Mouse (Mus musculus) cortical plate, adult 2 months (tissue): ENCODE measurements around the gene E130114P18Rik. TPM values are rescaled to one million over a fixed set of nuclear protein-coding genes. Genes with fewer than 3 reads are reported as not detected.

Experiments used
- H3K27ac ChIP-seq: fragments of 200-500 bp; 2 replicates; pipeline ENCODE4 v1.5.1; 2012; ENCODE audit warnings: low read length, control low read depth, inconsistent platforms; ENCODE audit not compliant: insufficient read depth
- H3K4me1 ChIP-seq: fragments of 200-500 bp; 2 replicates; pipeline ENCODE4 v1.6.1; 2011; ENCODE audit warnings: low read length; ENCODE audit not compliant: control insufficient read depth, insufficient read depth
- H3K4me3 ChIP-seq: fragments of 200-500 bp; 2 replicates; pipeline ENCODE4 v1.5.1; 2011; ENCODE audit warnings: mild to moderate bottlenecking, low read length, control low read depth; ENCODE audit not compliant: insufficient read depth
- CTCF ChIP-seq: fragments of 200-500 bp; IDR thresholded peaks from 2 replicates; pipeline ENCODE4 v1.5.1; 2011; ENCODE audit warnings: mild to moderate bottlenecking, control low read depth, low read length; ENCODE audit not compliant: insufficient read depth; ENCODE audit errors: extremely low read depth
- POLR2A ChIP-seq: fragments of 200-500 bp; IDR thresholded peaks from 2 replicates; pipeline ENCODE4 v1.6.1; 2011; ENCODE audit warnings: mild to moderate bottlenecking, low read length, control low read depth; ENCODE audit not compliant: insufficient read depth; ENCODE audit errors: extremely low read depth
- polyA plus RNA-seq: library from polyadenylated mRNA; depleted of rRNA; stranded (reverse); fragments of >200 nt; gene quantifications from 2 replicates; pipeline ENCODE4 v1.2.3, GENCODE M21; 2012

The E130114P18Rik gene
- polyA plus RNA-seq, 1 experiment = 12.7 TPM

DNA sequence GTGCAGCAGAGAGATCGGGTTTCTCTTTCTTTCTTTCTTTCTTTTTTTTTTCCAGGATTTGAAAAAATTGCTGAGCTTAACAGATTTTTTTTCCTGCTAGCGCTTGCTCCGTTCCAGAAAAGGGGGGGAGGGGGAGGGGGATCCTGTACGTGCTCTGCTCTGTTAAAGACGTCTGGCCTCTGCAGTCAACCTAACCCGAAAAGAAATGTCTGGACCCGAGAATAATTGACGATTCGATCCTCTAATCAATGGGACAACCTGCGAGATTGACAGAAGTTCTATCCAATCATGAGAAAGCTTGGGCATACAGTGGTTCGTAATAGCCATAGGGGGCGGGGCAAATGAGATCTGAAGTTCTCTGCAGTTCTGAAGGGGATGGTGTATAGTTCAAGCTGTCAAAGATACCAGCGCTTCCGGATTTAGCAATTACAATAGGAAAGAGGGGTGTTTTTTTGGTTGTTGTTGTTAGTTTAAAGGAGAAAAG, 4.7 kb downstream of the E130114P18Rik start:
- Histone ChIP-seq H3K4me1 (no peaks in the 10 kb centered on the region), H3K27ac (no peak overlapping the region; the same call in 1 of the 2 replicates), H3K4me3 (peak overlapping the region; percentile 61; the same call in 1 of the 2 replicates)
- TF ChIP-seq CTCF (no peak), POLR2A (no peak)

DNA sequence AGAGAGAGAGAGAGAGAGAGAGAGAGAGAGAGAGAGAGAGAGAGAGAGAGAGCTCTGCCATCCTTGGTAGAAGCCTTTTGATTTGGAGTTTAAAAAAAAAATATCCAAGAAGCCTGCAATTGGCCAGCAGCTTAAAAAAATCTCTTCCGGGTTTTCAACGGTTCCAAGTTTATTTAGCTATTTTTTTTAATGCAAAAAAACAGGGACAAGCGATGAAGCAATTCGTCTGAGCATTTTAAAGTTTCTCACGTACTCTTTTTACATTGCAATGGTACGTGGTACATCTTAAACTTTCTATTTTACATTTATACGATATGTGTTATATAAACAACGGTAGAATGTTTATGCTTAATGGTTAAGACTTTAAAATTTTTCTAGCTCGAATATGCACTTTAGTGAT, 5.2 kb downstream of the E130114P18Rik start, which contains the start of gene Nfia:
Nfia (plus strand) TSS at position 94 of the 400 bp plus-strand sequence.
- Histone ChIP-seq H3K4me3 (peak within 1 kb of the TSS; percentile 61), H3K27ac (peak within 1 kb of the TSS; percentile 96), H3K4me1 (no peaks in the 10 kb centered on the region)
- TF ChIP-seq CTCF = no peak
- TF ChIP-seq POLR2A = no peak

DNA sequence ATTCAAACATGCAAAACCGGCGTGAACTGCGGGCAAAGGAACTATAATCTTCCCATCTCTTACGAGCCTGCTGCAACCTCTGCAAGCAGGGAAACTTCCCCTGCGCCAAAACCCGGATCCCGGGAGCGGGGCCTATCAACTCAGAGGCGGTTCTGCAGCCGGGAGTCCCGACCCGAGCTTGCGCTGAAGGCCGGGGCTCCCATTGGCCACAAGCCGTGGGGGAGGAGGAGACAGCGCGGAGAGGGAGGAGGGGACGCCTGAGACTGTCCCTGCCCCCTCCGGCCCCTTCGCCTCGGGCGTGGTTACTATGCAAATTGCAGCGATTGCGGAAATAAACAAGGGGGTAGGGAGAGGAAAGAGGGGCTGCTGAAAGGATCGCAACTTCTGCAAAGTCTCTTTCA, 5.8 kb downstream of the E130114P18Rik start:
- Histone ChIP-seq H3K4me3 (peak overlapping the region; percentile 61), H3K4me1 (no peaks in the 10 kb centered on the region), H3K27ac (peak overlapping the region; percentile 96)
- peak; percentile 78 for TF ChIP-seq POLR2A
- TF ChIP-seq CTCF = no peak

DNA sequence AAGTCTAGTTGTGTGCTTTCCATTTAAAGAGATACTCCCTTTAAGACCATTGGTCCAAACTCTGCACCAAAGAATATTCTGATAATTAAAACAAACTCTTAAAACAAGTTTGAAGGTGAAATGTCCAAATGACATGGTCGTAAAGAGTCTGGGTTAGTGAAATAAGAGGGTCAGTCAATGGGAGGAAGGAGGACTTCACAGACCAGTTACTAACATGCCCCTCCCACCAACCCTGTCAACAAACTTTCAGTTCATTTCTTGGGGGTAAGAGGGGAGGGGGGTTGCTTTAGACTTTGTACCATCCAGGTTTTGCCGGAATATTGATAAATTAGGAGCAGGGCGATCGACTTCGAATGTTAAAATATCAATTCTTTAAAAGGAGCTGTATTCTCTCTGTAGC, 6.5 kb downstream of the E130114P18Rik start:
- TF ChIP-seq CTCF (no peak), POLR2A (no peak)

DNA sequence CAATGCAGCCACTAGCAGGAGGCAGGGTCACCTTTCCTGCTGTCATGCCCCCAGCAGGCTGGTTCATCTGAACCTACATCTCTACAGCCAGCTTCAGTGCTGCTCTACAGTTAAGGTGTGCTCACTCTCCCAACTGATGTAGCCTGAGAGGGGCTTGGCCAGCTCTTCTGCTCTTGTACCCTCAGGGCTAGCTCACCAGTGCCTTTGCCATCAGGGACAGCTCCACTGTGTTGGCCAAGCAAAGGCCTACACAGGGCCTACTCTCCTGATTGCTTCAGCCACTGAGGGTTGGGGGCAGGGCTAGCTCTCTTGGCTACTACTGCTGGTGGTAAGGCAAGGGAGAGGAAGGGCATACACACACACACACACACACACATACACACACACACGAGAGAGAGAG, 8.0 kb downstream of the E130114P18Rik start:
- Histone ChIP-seq H3K4me1 (no peaks in the 10 kb centered on the region), H3K4me3 (no peak overlapping the region), H3K27ac (no peak overlapping the region)
- TF ChIP-seq POLR2A (no peak), CTCF (no peak)

More for the DNA sequence above, 6.5 kb downstream of the E130114P18Rik start:
- H3K27ac ChIP-seq = peak overlapping the region; percentile 96
- peak overlapping the region; percentile 61 for H3K4me3 ChIP-seq
- H3K4me1 ChIP-seq = no peaks in the 10 kb centered on the region

DNA sequence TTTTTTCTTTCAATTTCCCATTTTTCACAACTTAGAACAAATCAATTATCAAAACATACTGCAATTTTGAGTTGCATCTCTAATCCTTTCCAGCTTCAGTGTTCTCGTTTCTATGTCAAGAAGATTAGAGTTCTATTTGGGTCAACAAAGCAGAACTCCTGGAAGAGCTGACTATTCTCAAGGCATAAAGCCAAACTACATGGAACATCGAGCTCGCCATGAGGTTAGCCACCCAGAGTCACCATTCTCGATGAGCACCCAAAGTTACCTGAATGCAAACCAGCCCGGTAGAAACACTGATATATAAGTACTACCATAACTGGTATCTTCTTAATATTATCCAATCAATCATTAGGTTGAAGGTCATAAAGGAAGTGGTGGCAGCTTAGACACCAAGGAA, 10.4 kb downstream of the E130114P18Rik start:
- Histone ChIP-seq H3K4me3 (no peak overlapping the region), H3K27ac (no peak overlapping the region), H3K4me1 (no peaks in the 10 kb centered on the region)
- TF ChIP-seq POLR2A = no peak
- no peak for TF ChIP-seq CTCF

DNA sequence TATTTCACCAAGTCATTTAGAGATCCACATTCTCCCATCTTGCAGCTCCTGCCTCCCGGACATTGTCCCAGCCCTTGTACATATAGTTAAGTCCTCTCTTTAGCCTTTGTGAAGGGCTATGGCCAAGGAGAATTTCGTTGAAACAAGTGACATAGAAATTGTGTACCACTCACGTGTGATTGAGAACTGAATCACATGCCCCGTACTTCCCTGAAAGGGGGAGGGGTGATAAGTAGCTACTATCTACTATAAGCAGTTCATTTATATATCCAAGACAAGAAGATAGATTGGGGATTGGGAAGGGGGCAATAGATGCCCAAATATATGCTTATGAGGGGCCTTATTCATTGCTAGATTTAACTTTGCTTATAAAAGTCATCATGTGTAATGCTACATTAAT, 10.9 kb downstream of the E130114P18Rik start:
- no peak overlapping the region for H3K27ac ChIP-seq
- no peaks in the 10 kb centered on the region for H3K4me1 ChIP-seq
- no peak overlapping the region for H3K4me3 ChIP-seq
- no peak for TF ChIP-seq POLR2A
- no peak for TF ChIP-seq CTCF

DNA sequence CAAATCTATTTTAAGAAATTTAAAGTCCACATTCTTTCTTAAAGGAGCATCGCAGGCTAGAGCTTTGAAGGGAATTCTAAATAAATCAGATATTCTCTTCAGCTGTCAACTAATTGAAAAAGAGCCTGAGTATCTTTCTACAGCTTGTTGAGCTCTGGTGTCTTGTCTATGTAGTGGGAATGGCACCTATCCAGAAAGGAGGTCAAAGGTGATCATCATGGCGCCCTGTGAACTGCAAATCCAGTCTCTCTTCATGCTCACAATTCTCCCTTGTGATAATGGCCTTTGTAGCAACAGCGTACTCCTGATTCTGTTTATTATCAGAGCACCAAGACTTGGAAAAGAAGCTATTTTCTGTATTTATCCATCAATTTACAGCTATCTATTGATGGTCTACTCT, 11.8 kb downstream of the E130114P18Rik start:
- no peaks in the 10 kb centered on the region for H3K4me1 ChIP-seq
- no peak overlapping the region for H3K27ac ChIP-seq
- TF ChIP-seq CTCF = no peak
- no peak for TF ChIP-seq POLR2A
- H3K4me3 ChIP-seq = no peak overlapping the region

DNA sequence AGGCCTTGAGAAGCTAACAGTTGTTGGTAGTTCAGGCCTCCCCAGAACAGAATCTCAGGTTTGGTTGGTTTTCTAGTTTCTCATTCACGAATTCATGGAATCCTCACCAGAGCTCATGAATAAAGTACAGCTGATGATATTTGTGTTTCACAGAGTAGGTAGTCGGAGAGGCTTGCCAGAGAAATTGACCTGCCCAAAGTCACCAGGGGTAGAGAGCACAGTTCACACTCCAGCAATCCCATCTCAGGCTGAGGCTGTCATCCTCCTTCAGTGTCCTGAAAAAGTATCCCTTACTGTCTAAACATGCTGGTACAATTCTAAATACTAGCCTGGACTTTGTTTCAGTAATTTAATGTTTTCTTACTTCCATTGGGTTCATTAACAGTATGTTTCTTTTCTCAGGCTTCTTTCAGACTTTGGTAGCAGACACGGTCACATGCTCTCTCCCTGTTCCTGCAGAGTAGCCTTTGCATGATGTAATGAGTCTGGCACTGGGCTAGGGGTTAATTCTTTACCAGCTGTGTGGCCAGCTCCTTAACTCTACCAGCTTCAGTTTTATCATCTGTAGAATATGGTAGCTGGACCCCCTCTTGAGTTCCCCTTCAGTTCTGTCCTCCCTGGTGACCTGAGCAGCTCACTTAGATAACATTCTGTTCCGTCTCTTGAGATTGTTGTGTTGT, 12.4 kb downstream of the E130114P18Rik start:
- Histone ChIP-seq H3K4me3 (no peak overlapping the region), H3K27ac (no peak overlapping the region), H3K4me1 (no peaks in the 10 kb centered on the region)
- TF ChIP-seq CTCF = no peak
- TF ChIP-seq POLR2A = no peak

DNA sequence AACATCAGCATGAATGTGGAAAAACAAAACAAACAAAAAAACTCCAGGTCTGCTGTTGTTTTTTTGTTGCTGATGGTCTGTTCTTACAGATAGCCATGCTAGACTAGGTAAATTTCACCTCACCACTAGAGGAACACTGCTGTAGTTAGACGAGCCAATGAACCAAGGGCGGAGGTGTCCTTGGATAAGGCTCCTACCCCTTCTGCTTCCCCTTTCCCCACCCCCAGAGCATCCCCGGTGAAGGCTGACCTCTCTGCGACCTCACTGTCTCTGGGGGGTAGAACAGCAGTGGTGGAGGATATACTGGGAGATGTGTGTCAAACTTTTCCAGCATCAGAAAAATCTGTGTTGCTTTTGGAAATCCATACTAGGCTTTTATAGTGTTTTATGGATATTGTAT, 13.3 kb downstream of the E130114P18Rik start:
- no peak for TF ChIP-seq POLR2A
- no peak for TF ChIP-seq CTCF
- H3K4me1 ChIP-seq = no peaks in the 10 kb centered on the region
- no peak overlapping the region for H3K4me3 ChIP-seq
- no peak overlapping the region for H3K27ac ChIP-seq
